8 mouse cellular contexts compared by ENCODE assay signal in genomic region chr3:84732016-84732502, GRCm38 (mm10).
DNase-seq lines count a peak whose midpoint lies in the region; ATAC-seq and TF ChIP-seq lines count a peak whose summit lies in the region.

No protein-coding gene starts in this region.

- no peaks in the 10 kb centered on the region for H3K9me3 ChIP-seq in kidney, embryonic 14.5 days (ENCODE audit: control insufficient read depth, low read length)
- no peaks in the 10 kb centered on the region for H3K9me3 ChIP-seq in forebrain, embryonic 10.5 days
- no peaks in the 10 kb centered on the region for H3K9me3 ChIP-seq in limb, embryonic 15.5 days

- H3K4me3 ChIP-seq in kidney, embryonic 14.5 days (ENCODE audit: low read length): peak overlapping the region; percentile 29
- peak overlapping the region; percentile 48 for H3K4me3 ChIP-seq in forebrain, embryonic 10.5 days
- H3K4me3 ChIP-seq in limb, embryonic 15.5 days: peak overlapping the region; percentile 23
- H3K4me3 ChIP-seq in small intestine, adult 2 months (ENCODE audit: low read depth, low read length): peak overlapping the region; percentile 44

- H3K27me3 ChIP-seq in kidney, embryonic 14.5 days (ENCODE audit: control insufficient read depth, insufficient read depth, low read length): no peaks in the 10 kb centered on the region; the same call in none of the 2 replicates
- peaks cover 56% of the 10 kb centered on the region for H3K27me3 ChIP-seq in forebrain, embryonic 10.5 days (ENCODE audit: poor library complexity, severe bottlenecking)
- peaks cover 22% of the 10 kb centered on the region for H3K27me3 ChIP-seq in limb, embryonic 15.5 days
- 0 out of 2 replicates have a peak, but pooled peaks cover 10% of the 10 kb centered on the region for H3K27me3 ChIP-seq in small intestine, adult 2 months (ENCODE audit: control insufficient read depth, insufficient read depth, low read length)

- peak overlapping the region; percentile 56 for H3K4me2 ChIP-seq in kidney, embryonic 14.5 days (replicated peaks; ENCODE audit: low read depth, low read length)
- H3K4me2 ChIP-seq in limb, embryonic 15.5 days: peak overlapping the region; percentile 44

- TF ChIP-seq CTCF in small intestine, adult 2 months (IDR thresholded peaks at IDR 0.05; ENCODE audit: extremely low read depth, insufficient read length, insufficient replicate concordance, low read depth, low read length): no peak

- H3K27ac ChIP-seq in kidney, embryonic 14.5 days (ENCODE audit: low read depth, low read length): no peak overlapping the region
- H3K27ac ChIP-seq in forebrain, embryonic 10.5 days: peak overlapping the region; percentile 70
- H3K27ac ChIP-seq in limb, embryonic 15.5 days: no peak overlapping the region
- no peak overlapping the region for H3K27ac ChIP-seq in small intestine, adult 2 months (ENCODE audit: insufficient read depth, low read depth, low read length)

- DNase-seq in kidney, adult 18-20 months: no peak
- DNase-seq in forebrain, embryonic 10.5 days (ENCODE audit: extremely low spot score, low spot score): peak; percentile 21
- no peak for DNase-seq in spleen, postnatal 14 days (ENCODE audit: low spot score in 2 of 2)
- no peak for DNase-seq in c-Kit-positive CD71-positive TER-119-positive erythroid progenitor cells, embryonic 14.5 days (ENCODE audit: low spot score)

- no peaks in the 10 kb centered on the region for H3K36me3 ChIP-seq in kidney, embryonic 14.5 days (ENCODE audit: control insufficient read depth, insufficient read depth, low read length)
- no peaks in the 10 kb centered on the region for H3K36me3 ChIP-seq in forebrain, embryonic 10.5 days (replicated peaks)
- no peaks in the 10 kb centered on the region for H3K36me3 ChIP-seq in limb, embryonic 15.5 days
- H3K36me3 ChIP-seq in small intestine, adult 2 months (ENCODE audit: control insufficient read depth, insufficient read depth, low read length): no peaks in the 10 kb centered on the region

- peak overlapping the region; percentile 28 for H3K9ac ChIP-seq in kidney, embryonic 14.5 days (ENCODE audit: low read depth, low read length)
- no peak overlapping the region for H3K9ac ChIP-seq in limb, embryonic 15.5 days

- H3K4me1 ChIP-seq in kidney, embryonic 14.5 days (ENCODE audit: control insufficient read depth, insufficient read depth, low read length): peaks cover 10% of the 10 kb centered on the region; the same call in 1 of the 2 replicates
- H3K4me1 ChIP-seq in forebrain, embryonic 10.5 days: peaks cover 36% of the 10 kb centered on the region
- peaks cover 19% of the 10 kb centered on the region for H3K4me1 ChIP-seq in limb, embryonic 15.5 days
- H3K4me1 ChIP-seq in small intestine, adult 2 months (ENCODE audit: control insufficient read depth, insufficient read depth, insufficient read length, low read length): no peaks in the 10 kb centered on the region; the same call in 1 of the 2 replicates

- ATAC-seq in kidney, embryonic 14.5 days (ENCODE audit: low FRiP score, low TSS enrichment): no peak
- peak; percentile 46 for ATAC-seq in activated CD4-positive, CD25-positive, alpha-beta regulatory T cell, adult 4 months
- no peak for ATAC-seq in limb, embryonic 15.5 days (ENCODE audit: insufficient number of reproducible peaks, low FRiP score, low TSS enrichment, low read depth)

- TF ChIP-seq POLR2A in small intestine, adult 2 months (IDR thresholded peaks at IDR 0.05; ENCODE audit: low read depth, low read length): no peak

- under 1% methylated on average over 20 of the region's 20 CpGs for WGBS in kidney, embryonic 14.5 days
- 2% methylated on average over 20 of the region's 20 CpGs for WGBS in forebrain, embryonic 10.5 days
- WGBS in limb, embryonic 15.5 days: 5% methylated on average over 20 of the region's 20 CpGs
- 20% methylated on average over 20 of the region's 20 CpGs for WGBS in small intestine, adult 2 months
